Mouse (Mus musculus) intestine, embryonic 15.5 days (tissue): ENCODE data around the gene Fxr2. TPM values are rescaled to one million over a fixed set of nuclear protein-coding genes. Genes with fewer than 3 reads are reported as not detected.

ENCODE experiments used
- ATAC-seq: fragments of 200-750 bp; cut with Nextera tagmentation; 2 replicates; pipeline ENCODE4 v1.8.0; 2017; ENCODE audit warnings: moderate TSS enrichment, moderate library complexity
- H3K27ac ChIP-seq: fragments of 300-500 bp; sonication (generic); 2 replicates; pipeline ENCODE4 v1.5.1; 2015; ENCODE audit warnings: mild to moderate bottlenecking, inconsistent platforms
- H3K27me3 ChIP-seq: fragments of 300-500 bp; sonication (generic); replicated peaks from 2 replicates; pipeline ENCODE4 v1.6.1; 2015; ENCODE audit warnings: inconsistent platforms
- H3K36me3 ChIP-seq: fragments of 300-500 bp; sonication (generic); 2 replicates; pipeline ENCODE4 v1.6.1; 2015; ENCODE audit warnings: inconsistent platforms
- H3K4me1 ChIP-seq: fragments of 300-500 bp; sonication (generic); replicated peaks from 2 replicates; pipeline ENCODE4 v1.6.1; 2015; ENCODE audit warnings: inconsistent platforms
- H3K4me2 ChIP-seq: fragments of 300-500 bp; sonication (generic); replicated peaks from 2 replicates; pipeline ENCODE4 v1.6.1; 2015; ENCODE audit warnings: mild to moderate bottlenecking, inconsistent platforms
- H3K4me3 ChIP-seq: fragments of 300-500 bp; sonication (generic); replicated peaks from 2 replicates; pipeline ENCODE4 v1.5.1; 2015; ENCODE audit warnings: inconsistent platforms
- H3K9ac ChIP-seq: fragments of 300-500 bp; sonication (generic); 2 replicates; pipeline ENCODE4 v1.6.1; 2015; ENCODE audit warnings: inconsistent platforms
- H3K9me3 ChIP-seq: fragments of 300-500 bp; sonication (generic); 2 replicates; pipeline ENCODE4 v1.6.1; 2016; ENCODE audit warnings: inconsistent platforms
- WGBS: fragments of 180-500 bp; shearing (Covaris S2); methylation state at CpG from one replicate; pipeline ENCODE4 v1.1.7; 2015; 5-methylcytosine and 5-hydroxymethylcytosine counted together
- polyA plus RNA-seq: library from polyadenylated mRNA; unstranded; fragments of >200 nt; fragmentation: Nextera tagmentation; extraction: Ambion mirVana; gene quantifications from 2 replicates; pipeline ENCODE4 v1.2.1, GENCODE M21; 2015

Fxr2 gene
- polyA plus RNA-seq, 1 experiment from 2014 or later = 15.6 TPM

DNA sequence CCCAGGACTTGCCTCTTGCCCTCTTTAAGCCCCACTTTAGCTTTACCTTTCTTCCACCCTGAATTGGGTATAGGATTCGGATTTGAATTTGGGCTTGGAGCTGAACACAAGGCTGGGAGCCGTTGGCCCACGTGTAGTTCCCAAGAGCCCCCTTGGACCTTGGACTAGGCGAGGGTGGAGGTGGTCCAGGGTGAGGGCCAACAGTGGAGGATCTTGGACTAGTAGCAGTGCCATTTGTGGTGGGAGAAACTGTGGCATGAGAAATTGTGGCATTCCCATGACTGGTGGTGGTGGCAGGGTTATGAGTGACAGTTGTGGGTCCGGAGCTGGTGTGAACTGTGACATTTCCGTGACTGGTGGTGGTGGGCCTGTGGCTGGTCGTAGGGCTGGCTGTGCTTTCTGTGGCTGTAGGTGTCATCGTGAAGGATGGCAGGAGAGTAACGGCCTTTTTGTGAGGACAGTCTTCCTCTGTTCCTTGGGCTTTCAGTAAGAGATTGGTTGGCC is 32.7 kb downstream of the Fxr2 start:
- no peak for ATAC-seq
- H3K4me1 ChIP-seq = peaks cover 20% of the 10 kb centered on the region
- H3K36me3 ChIP-seq = peaks cover 32% of the 10 kb centered on the region
- WGBS = 67% methylated on average over 9 of the region's 9 CpGs
- H3K27ac ChIP-seq = peak overlapping the region; percentile 42; the same call in 1 of the 2 replicates
- H3K9ac ChIP-seq = no peak overlapping the region
- H3K27me3 ChIP-seq = no peaks in the 10 kb centered on the region
- 0 out of 2 replicates have a peak overlapping the region, but pooled peaks have one; percentile 3 for H3K4me2 ChIP-seq
- no peak overlapping the region for H3K4me3 ChIP-seq
- no peaks in the 10 kb centered on the region for H3K9me3 ChIP-seq

DNA sequence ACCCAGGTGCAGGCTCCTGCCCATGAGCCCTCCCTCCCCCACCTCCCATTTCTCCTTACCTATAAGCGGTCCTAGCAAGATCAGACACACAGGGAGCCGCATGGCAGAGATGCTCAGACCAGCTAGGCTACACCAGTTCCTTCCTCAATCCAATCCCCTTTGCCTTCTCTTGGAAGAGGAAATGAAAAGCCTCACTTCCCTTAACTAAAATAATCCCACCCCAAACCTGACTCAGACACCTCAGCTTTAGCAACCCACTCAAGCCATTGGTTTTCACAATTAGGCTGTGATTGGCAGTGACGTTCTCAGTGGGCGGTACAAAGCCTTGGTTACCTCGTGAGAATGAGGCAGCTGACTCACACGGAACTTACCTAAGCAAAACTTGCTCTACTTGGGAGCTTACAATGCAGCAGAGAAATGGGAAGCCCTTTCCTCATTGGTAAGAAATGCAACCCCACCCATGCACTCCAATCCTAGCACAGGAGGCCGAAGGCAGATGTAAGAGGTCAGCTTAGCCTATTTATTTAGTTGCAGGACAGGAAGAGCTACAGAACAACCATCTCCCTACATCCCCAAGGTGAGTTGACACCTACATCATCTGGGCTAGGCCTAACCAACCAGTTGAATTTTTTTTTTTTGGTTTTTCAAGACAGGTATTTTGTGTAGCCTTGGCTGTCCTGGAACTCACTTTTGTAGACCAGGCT is 33.3 kb downstream of the Fxr2 start, which contains the start of gene Cd68:
Gene Cd68, minus strand, starts transcription at position 193 of the 704 bp plus-strand sequence.
- no peak within 1 kb of the TSS for H3K9ac ChIP-seq
- 0 out of 2 replicates have a peak within 1 kb of the TSS, but pooled peaks have one; percentile 3 for H3K4me2 ChIP-seq
- H3K27me3 ChIP-seq = no peaks in the 10 kb centered on the region
- H3K27ac ChIP-seq = peak within 1 kb of the TSS; percentile 42
- 32% methylated on average over 7 of the region's 7 CpGs for WGBS
- H3K4me1 ChIP-seq = peaks cover 20% of the 10 kb centered on the region
- ATAC-seq = peak; percentile 13; the same call in 1 of the 2 replicates
- no peaks in the 10 kb centered on the region for H3K9me3 ChIP-seq
- H3K4me3 ChIP-seq = no peak within 1 kb of the TSS
- peaks cover 32% of the 10 kb centered on the region for H3K36me3 ChIP-seq

DNA sequence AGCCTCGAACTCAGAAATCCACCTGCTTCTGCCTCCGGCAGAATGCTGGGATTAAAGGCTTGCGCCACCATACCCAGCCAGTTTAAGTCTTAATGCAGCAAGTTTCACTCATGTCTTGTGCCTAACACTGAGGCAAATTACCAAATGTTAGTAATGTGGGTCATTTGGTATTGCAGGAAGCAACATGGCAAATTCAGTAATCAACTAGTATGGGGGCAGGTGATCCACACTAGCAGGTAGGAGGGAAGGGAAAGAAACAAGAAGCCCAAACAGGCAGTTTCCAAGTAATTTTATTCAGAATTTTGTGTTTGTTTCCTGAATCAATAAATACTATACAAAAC is 33.8 kb downstream of the Fxr2 start:
- Histone ChIP-seq H3K36me3 (peaks cover 32% of the 10 kb centered on the region), H3K27me3 (no peaks in the 10 kb centered on the region), H3K9ac (no peak overlapping the region), H3K27ac (peak overlapping the region; percentile 42; the same call in 1 of the 2 replicates), H3K4me2 (no peak overlapping the region), H3K4me3 (no peak overlapping the region), H3K9me3 (no peaks in the 10 kb centered on the region), H3K4me1 (peaks cover 16% of the 10 kb centered on the region)
- ATAC-seq = no peak
- WGBS = 83% methylated on average over 3 of the region's 3 CpGs

DNA sequence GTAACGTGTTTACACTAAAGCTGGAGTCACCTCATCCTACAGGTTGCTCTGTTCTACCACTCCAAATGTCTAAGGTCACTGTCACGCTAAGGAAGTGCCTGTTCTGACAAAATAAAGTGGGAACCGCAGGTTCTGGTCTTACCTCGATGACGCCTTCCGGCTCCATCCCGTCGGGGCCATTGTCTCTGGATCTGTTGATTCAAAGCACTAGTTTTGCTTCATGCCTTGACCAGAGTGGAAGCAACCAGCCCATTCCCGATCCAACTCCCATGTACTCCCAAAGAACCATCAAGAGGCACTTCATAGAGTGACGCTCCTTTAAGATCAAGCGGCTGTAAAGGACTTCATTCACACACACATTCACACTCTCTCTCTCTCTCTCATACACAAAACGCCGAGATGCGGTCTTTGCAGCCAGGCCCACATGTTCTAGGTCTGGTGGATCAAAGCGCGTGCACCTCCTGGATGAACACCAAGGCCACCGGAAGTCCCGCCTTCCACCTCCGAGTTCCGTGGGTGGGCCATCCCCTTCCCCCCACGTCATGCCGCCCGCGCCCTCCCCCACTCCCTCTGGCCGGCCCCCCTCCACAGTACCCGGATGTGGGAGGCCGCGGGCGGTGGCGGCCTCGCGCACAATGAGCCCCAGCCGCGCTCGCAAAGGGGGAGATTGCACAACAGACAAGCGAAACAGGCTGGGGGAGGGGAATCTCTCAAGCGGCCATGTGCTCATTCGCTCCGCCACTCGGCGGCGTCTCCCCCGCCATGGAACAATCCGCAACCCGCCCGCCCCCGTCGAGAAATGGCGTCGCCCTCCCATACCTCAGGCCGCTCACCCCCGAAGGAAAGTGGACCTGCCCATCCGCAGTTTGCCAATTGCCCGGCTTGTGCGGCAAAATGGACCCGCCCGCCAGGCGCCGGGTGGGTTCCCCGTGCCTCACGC is 38.3 kb downstream of the Fxr2 start:
- H3K27me3 ChIP-seq = no peaks in the 10 kb centered on the region
- ATAC-seq = peak; percentile 79

DNA sequence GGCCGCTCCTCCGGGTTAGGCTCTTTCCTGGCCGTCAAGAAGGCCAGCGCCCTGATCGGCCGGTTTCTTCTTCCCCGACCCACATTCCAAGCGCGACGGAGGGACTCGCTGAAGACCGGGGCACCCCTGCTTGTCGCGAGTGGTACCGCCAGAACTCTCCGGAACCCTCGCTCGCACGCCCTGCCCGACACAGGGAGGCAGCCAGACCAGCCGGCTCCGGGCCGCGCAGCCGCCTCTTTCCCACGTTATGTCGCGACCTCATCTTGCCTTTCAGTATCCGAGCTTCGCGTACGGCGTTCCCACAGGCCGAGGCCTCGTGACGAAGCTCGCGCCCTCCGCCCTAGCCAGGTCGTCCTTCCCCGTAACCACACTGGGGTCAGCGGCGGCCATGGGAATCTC is 38.9 kb downstream of the Fxr2 start:
- no peak overlapping the region; the same call in 1 of the 2 replicates for H3K4me2 ChIP-seq
- H3K27me3 ChIP-seq = no peaks in the 10 kb centered on the region
- under 1% methylated on average over 43 of the region's 43 CpGs for WGBS
- H3K36me3 ChIP-seq = peaks cover 41% of the 10 kb centered on the region
- H3K9me3 ChIP-seq = no peaks in the 10 kb centered on the region
- peak; percentile 14 for ATAC-seq
- H3K4me1 ChIP-seq = peaks cover 12% of the 10 kb centered on the region
- H3K4me3 ChIP-seq = peak overlapping the region; percentile 77
- peak overlapping the region; percentile 89 for H3K27ac ChIP-seq
- peak overlapping the region; percentile 97 for H3K9ac ChIP-seq

More for the DNA sequence above, 38.3 kb downstream of the Fxr2 start:
- WGBS = under 1% methylated on average over 61 of the region's 61 CpGs
- H3K36me3 ChIP-seq = peaks cover 41% of the 10 kb centered on the region
- peak overlapping the region; percentile 97 for H3K9ac ChIP-seq
- peak overlapping the region; percentile 56 for H3K4me2 ChIP-seq
- peak overlapping the region; percentile 77 for H3K4me3 ChIP-seq
- H3K4me1 ChIP-seq = peaks cover 12% of the 10 kb centered on the region
- peak overlapping the region; percentile 89 for H3K27ac ChIP-seq
- H3K9me3 ChIP-seq = no peaks in the 10 kb centered on the region

DNA sequence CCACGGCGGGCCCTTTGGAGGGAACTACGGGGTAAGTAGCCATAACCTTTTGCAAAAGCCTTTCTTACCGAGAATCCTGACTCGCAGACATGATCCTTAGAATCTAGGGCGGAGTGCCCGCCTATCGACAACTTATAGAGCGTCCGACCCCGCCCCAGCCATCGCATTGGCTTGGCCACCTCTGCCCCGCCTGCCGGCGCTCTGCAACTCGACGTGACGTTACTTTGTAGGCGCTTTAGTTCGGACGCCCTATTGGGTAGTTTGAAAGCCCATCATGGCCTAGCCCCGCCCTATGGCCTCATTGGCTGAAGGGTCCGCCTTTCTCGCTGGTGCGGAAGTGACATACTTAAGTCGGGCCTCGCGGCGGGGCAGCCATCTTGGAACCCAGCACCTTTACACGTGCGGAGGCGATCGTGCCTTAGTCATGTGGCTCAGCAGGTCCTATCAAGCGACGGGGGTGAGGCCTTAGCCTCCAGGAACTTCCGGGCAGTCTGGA is 39.5 kb downstream of the Fxr2 start, which contains the start of gene Eif4a1:
Gene Eif4a1, minus strand, starts transcription at position 213 of the 496 bp plus-strand sequence.
- Histone ChIP-seq H3K9me3 (no peaks in the 10 kb centered on the region), H3K9ac (peak within 1 kb of the TSS; percentile 97), H3K4me3 (peak within 1 kb of the TSS; percentile 77), H3K27me3 (no peaks in the 10 kb centered on the region), H3K36me3 (peaks cover 40% of the 10 kb centered on the region), H3K4me2 (peak within 1 kb of the TSS; percentile 56), H3K27ac (peak within 1 kb of the TSS; percentile 89), H3K4me1 (peaks cover 12% of the 10 kb centered on the region)
- under 1% methylated on average over 36 of the region's 36 CpGs for WGBS
- peak; percentile 98 for ATAC-seq

DNA sequence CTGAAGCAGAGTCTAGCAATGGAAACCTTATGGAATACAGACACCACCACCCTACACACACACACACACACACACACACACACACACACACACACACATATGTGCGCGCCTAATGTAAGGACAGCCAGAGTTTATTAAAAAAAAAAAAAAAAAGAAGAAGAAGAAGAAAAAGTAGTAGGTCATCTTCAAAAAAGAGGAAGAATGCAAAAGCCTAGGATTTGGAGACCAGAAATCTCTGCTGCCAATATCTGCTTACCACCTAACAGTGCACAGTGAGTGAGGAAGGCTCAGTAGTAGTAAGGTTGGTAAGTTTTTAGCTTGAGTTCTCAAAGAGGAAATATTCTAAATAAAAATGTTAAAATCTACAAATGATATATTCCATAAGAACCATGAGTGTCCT is 46.4 kb downstream of the Fxr2 start:
- Histone ChIP-seq H3K36me3 (peaks cover 24% of the 10 kb centered on the region), H3K4me3 (no peak overlapping the region), H3K27me3 (no peaks in the 10 kb centered on the region), H3K27ac (no peak overlapping the region), H3K4me1 (peaks cover 11% of the 10 kb centered on the region), H3K9ac (no peak overlapping the region), H3K4me2 (no peak overlapping the region), H3K9me3 (no peaks in the 10 kb centered on the region)
- ATAC-seq = no peak
- 100% methylated on average over 2 of the region's 2 CpGs for WGBS

DNA sequence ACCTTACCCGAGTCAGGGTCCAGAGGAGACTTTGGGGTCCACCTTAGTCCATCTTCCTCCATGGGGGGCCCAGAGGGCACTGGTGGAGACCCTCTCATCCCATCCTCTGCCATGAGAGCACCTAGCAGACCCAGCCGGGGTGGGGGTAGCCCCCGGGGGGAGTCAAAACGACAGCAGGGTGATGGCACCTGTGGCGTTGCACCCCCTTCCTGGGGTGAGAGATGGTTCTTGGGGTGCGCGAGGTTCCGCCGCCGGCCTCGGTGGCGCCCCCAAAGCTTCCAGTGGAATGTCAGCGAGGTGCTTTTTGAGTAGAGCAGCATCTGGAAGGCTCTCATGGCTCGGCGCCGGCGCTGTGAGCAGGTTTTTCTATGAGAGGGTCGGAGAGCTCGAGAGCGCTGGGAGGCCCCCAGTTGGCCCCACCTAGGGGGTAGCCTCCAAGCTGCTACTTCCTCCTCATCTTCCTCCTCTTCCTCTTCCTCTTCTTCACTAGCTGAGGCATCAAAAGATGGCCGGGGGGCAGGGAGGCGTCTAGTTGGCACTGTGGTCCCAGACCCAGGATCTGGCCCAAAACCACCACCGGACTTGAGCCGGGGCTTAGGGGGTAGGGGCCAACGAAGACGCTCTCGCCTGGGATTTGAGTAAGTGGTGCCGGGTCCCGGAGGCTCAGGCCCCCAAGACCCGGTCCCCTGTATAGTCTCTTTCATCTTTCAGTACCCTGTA is 47.5 kb downstream of the Fxr2 start:
- H3K27me3 ChIP-seq = no peaks in the 10 kb centered on the region
- peaks cover 18% of the 10 kb centered on the region for H3K36me3 ChIP-seq
- no peak for ATAC-seq
- H3K4me1 ChIP-seq = peaks cover 12% of the 10 kb centered on the region
- 91% methylated on average over 30 of the region's 30 CpGs for WGBS
- H3K27ac ChIP-seq = no peak overlapping the region
- H3K4me2 ChIP-seq = peak overlapping the region; percentile 75
- no peaks in the 10 kb centered on the region for H3K9me3 ChIP-seq
- H3K9ac ChIP-seq = peak overlapping the region; percentile 84; the same call in 1 of the 2 replicates
- H3K4me3 ChIP-seq = peak overlapping the region; percentile 59; the same call in 1 of the 2 replicates

DNA sequence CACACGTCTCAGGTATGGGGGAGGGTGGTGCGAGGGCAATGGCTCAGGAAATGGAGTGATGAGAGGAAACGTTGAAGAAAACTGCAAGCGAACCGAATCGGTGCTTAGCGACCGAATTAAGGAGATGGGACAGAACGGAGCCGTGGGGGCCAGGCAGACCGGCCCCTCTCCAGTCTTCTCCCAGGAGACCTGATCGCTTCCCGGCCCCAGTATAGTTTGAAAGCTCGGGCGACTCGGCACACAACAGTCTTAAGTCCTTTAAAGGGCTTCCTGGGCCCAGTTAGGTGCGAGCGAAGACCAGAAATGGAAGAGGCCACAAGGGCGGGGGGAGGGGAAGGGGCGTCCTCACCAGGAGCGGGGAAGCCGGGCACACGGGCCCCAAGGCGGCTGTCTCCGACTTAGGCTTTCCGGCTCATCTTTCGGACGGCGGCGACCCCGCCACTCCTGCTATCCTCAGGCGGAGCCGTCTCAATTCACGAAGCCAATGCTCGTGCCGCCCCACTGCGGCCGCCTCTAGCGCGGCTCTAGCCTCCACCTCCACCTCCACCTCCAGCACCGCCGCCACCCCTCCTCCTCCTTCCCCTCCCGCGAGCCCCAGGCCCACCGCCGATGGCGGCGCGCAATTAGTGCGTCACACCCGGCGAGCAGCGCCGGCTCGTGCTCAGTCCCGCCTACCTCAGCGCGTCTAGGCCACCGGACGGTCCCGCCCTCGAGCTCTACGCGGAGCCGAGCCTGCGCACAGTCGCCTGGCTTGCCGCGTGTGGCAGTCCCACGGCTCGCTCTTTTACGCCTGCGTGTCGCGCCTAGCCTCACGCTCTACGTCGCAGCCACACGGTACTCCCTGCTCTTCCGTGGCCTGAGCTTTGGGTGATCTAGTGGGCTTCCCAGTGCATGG is 48.8 kb downstream of the Fxr2 start, which contains the start of gene Senp3:
Gene Senp3, minus strand, starts transcription at position 771 of the 895 bp plus-strand sequence.
- H3K4me2 ChIP-seq = peak within 1 kb of the TSS; percentile 75
- peaks cover 13% of the 10 kb centered on the region for H3K36me3 ChIP-seq
- peak within 1 kb of the TSS; percentile 93 for H3K27ac ChIP-seq
- H3K4me1 ChIP-seq = peaks cover 23% of the 10 kb centered on the region
- H3K9ac ChIP-seq = peak within 1 kb of the TSS; percentile 84
- ATAC-seq = peak; percentile 96
- peak within 1 kb of the TSS; percentile 59 for H3K4me3 ChIP-seq
- no peaks in the 10 kb centered on the region for H3K27me3 ChIP-seq
- under 1% methylated on average over 78 of the region's 80 CpGs for whole genome bisulfite sequencing
- H3K9me3 ChIP-seq = no peaks in the 10 kb centered on the region

DNA sequence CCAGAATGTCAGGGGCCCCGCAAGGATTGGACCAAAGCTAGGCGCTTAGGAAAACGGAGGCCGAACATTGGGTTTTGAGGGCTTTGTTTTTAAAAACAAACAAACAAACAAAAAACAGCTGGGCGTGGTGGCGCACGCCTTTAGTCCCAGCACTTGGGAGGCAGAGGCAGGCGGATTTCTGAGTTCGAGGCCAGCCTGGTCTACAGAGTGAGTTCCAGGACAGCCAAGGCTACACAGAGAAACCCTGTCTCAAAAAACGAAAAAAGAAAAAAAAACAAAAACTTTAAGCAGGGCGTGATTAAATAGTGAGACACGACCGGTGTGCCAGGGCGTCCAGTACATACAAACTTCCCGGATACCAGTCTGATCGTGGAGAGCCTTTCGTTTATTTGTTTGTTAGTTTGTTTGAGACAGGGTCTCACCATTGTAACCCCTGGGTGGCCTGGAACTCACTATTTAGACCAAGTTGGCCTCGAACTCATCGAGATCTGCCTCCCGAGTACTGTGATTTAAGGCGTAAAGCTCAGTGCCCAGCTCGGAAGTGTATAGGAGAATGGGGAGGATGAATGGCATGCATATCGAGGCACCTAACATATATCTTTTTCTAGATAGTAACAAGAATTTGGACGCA is 49.5 kb downstream of the Fxr2 start:
- peak overlapping the region; percentile 84 for H3K9ac ChIP-seq
- H3K9me3 ChIP-seq = no peaks in the 10 kb centered on the region
- H3K4me1 ChIP-seq = peaks cover 29% of the 10 kb centered on the region
- peak overlapping the region; percentile 59 for H3K4me3 ChIP-seq
- peaks cover 9% of the 10 kb centered on the region for H3K36me3 ChIP-seq
- no peaks in the 10 kb centered on the region for H3K27me3 ChIP-seq
- WGBS = 24% methylated on average over 24 of the region's 24 CpGs
- H3K4me2 ChIP-seq = peak overlapping the region; percentile 75
- H3K27ac ChIP-seq = peak overlapping the region; percentile 93
- ATAC-seq = peak; percentile 16; the same call in 1 of the 2 replicates
